Mouse (Mus musculus): ENCODE data around the gene Perm1.

- TF ChIP-seq CTCF (conservative IDR thresholded peaks at IDR 0.05; ENCODE audit: insufficient read depth, insufficient read length, low read depth, low read length) (no peak), POLR2A (IDR thresholded peaks at IDR 0.05; ENCODE audit: low read depth, low read length) (no peak)
Observed at GRCm38 (mm10) chr4:156188162-156188810, 27.4 kb upstream of the Perm1 start.

All from kidney, adult 2 months (tissue).